Comparison of ENCODE assay signal across 11 mouse cellular contexts in genomic region chr8:104039526-104039925, GRCm38 (mm10).
DNase-seq lines count a peak whose midpoint lies in the region; ATAC-seq and TF ChIP-seq lines count a peak whose summit lies in the region.
"Had no signal": no experiment of that assay in that cellular context is flagged by ENCODE, and none has a peak within 500 bp of the region (broad histone marks: within the 10 kb centered on the region; RNA-seq: fewer than 3 reads in every experiment).

No protein-coding gene starts in this region.

- ATAC-seq in kidney, embryonic 14.5 days (ENCODE audit: low FRiP score, low TSS enrichment): 0 out of 2 replicates have a peak, but pooled peaks have one; percentile 43
- no peak for ATAC-seq in neural tube, embryonic 15.5 days (ENCODE audit: low FRiP score)
- no peak for ATAC-seq in erythroid progenitor cell, adult 5-6 weeks (replicated peaks; ENCODE audit: low FRiP score, poor library complexity, severe bottlenecking)

- H3K4me3 ChIP-seq in kidney, embryonic 14.5 days (ENCODE audit: low read length): no peak overlapping the region
- H3K4me3 ChIP-seq in kidney, adult 2 months (ENCODE audit: insufficient read depth, low read depth, low read length): no peak overlapping the region
- peak overlapping the region; percentile 29 for H3K4me3 ChIP-seq in megakaryocyte, embryonic 14.5 days (replicated peaks)
- H3K4me3 ChIP-seq in neural tube, embryonic 15.5 days (replicated peaks): no peak overlapping the region

- no peak overlapping the region for H3K9ac ChIP-seq in kidney, embryonic 14.5 days (ENCODE audit: low read depth, low read length)
- no peak overlapping the region for H3K9ac ChIP-seq in neural tube, embryonic 15.5 days (replicated peaks)

- H3K4me2 ChIP-seq in kidney, embryonic 14.5 days (replicated peaks; ENCODE audit: low read depth, low read length): no peak overlapping the region
- H3K4me2 ChIP-seq in neural tube, embryonic 15.5 days: no peak overlapping the region

- TF ChIP-seq POLR2A in kidney, adult 2 months (IDR thresholded peaks at IDR 0.05; ENCODE audit: low read depth, low read length): no peak

- H3K9me3 ChIP-seq in kidney, embryonic 14.5 days (ENCODE audit: control insufficient read depth, low read length): no peaks in the 10 kb centered on the region
- no peaks in the 10 kb centered on the region for H3K9me3 ChIP-seq in megakaryocyte, embryonic 14.5 days
- no peaks in the 10 kb centered on the region for H3K9me3 ChIP-seq in neural tube, embryonic 15.5 days (replicated peaks)

- H3K36me3 ChIP-seq in kidney, embryonic 14.5 days (ENCODE audit: control insufficient read depth, insufficient read depth, low read length): no peaks in the 10 kb centered on the region
- H3K36me3 ChIP-seq in kidney, adult 2 months (ENCODE audit: control insufficient read depth, insufficient read depth, low read length): no peaks in the 10 kb centered on the region
- no peaks in the 10 kb centered on the region for H3K36me3 ChIP-seq in megakaryocyte, embryonic 14.5 days (replicated peaks; ENCODE audit: low read length)
- no peaks in the 10 kb centered on the region for H3K36me3 ChIP-seq in neural tube, embryonic 15.5 days

- WGBS in kidney, embryonic 14.5 days: 73% methylated on average over 12 of the region's 12 CpGs
- WGBS in kidney, adult 2 months: 51% methylated on average over 12 of the region's 12 CpGs
- 93% methylated on average over 12 of the region's 12 CpGs for WGBS in neural tube, embryonic 15.5 days

- H3K4me1 ChIP-seq in kidney, embryonic 14.5 days (ENCODE audit: control insufficient read depth, insufficient read depth, low read length): peaks cover 6% of the 10 kb centered on the region
- H3K4me1 ChIP-seq in kidney, adult 2 months (ENCODE audit: control insufficient read depth, insufficient read depth, low read length): no peaks in the 10 kb centered on the region
- peaks cover 30% of the 10 kb centered on the region for H3K4me1 ChIP-seq in megakaryocyte, embryonic 14.5 days
- H3K4me1 ChIP-seq in neural tube, embryonic 15.5 days: 0 out of 2 replicates have a peak, but pooled peaks cover 3% of the 10 kb centered on the region

- H3K27me3 ChIP-seq in kidney, embryonic 14.5 days (ENCODE audit: control insufficient read depth, insufficient read depth, low read length): no peaks in the 10 kb centered on the region
- no peaks in the 10 kb centered on the region for H3K27me3 ChIP-seq in kidney, adult 2 months (replicated peaks; ENCODE audit: control insufficient read depth, insufficient read depth, low read length)
- no peaks in the 10 kb centered on the region for H3K27me3 ChIP-seq in megakaryocyte, embryonic 14.5 days (replicated peaks)
- 0 out of 2 replicates have a peak, but pooled peaks cover 3% of the 10 kb centered on the region for H3K27me3 ChIP-seq in neural tube, embryonic 15.5 days (replicated peaks)

- no peak for DNase-seq in kidney, adult 2 months
- peak; percentile 67 for DNase-seq in CD4-positive helper T cell, adult 2 months (ENCODE audit: low read depth, low spot score)
- DNase-seq in ZHBTc4 (ENCODE audit: low read depth, low spot score): peak; percentile 17
- DNase-seq in retina, postnatal 1 day: no peak
- DNase-seq: heart, postnatal 14 days; spleen, adult 18-20 months had no signal

- no peak for TF ChIP-seq CTCF in kidney, adult 2 months (conservative IDR thresholded peaks at IDR 0.05; ENCODE audit: insufficient read depth, insufficient read length, low read depth, low read length)

- H3K27ac ChIP-seq in kidney, embryonic 14.5 days (ENCODE audit: low read depth, low read length): no peak overlapping the region
- H3K27ac ChIP-seq in kidney, adult 2 months (ENCODE audit: insufficient read depth, low read depth, low read length): no peak overlapping the region
- no peak overlapping the region for H3K27ac ChIP-seq in neural tube, embryonic 15.5 days (replicated peaks)
- H3K27ac ChIP-seq: kidney, postnatal 0 days had no signal

Comparison
In these comparisons a context has a peak if more than half of its experiments do, and no peak if none do; other contexts are left out.
1. DNase-seq: peak in CD4-positive helper T cell, adult 2 months (single experiment) and ZHBTc4 (single experiment); none in kidney, adult 2 months (single experiment) and retina, postnatal 1 day (single experiment).